Mouse (Mus musculus): Measurements from ENCODE around the gene Tas2r130.
"Not testable (repeated sequence)": the region's sequence is repeated elsewhere in the genome, so short reads cannot be mapped to it uniquely, and the experiment has no call there.

Tas2r130 gene

DNA sequence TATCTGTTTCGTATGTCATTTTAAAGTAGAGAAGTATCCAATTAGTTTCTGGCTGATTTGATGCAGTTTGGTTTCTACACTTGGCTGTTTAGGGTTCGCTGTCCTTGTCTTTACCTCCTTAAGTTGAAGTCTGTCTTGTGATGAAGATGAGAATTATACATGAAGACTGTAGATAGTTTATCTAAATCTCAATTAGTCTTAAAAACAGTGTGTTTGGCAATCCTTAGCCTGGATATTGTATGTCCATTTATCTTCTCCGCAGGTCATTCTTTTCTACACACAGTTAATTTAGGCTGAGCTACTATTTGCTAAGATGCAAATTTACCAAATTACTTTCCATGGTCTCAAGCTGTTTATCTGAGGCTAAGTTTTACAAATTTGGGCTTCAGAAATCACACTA lies at the start of gene Tas2r130:
Gene Tas2r130 (minus strand): TSS at position 101 of the 400 bp plus-strand sequence.
- no peak for DNase-seq (ENCODE audit: low spot score in 2 of 2)

DNA sequence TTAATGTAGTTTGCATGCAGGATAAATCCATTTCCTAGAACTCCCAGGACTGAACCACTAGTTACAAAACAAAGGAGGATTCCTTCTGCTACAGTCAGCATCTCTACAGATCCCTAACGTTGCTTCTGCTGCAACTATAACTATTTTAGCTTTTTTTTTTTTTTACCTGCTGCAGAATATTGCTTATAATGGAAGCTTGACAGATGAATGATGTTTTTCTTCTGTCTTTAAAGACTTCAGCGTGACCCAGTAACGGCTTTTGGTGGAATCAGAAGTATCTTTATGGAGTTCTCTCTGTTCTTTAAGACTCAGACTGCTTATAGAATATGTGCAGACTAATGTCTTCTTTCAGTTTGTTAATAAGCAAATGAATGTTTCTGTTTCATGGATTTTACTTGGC lies 48.1 kb upstream of the Tas2r130 start, which contains the start of gene Tas2r106:
Gene Tas2r106 (minus strand): TSS at position 101 of the 400 bp plus-strand sequence.
- DNase-seq (ENCODE audit: low spot score in 2 of 2), result no peak

DNA sequence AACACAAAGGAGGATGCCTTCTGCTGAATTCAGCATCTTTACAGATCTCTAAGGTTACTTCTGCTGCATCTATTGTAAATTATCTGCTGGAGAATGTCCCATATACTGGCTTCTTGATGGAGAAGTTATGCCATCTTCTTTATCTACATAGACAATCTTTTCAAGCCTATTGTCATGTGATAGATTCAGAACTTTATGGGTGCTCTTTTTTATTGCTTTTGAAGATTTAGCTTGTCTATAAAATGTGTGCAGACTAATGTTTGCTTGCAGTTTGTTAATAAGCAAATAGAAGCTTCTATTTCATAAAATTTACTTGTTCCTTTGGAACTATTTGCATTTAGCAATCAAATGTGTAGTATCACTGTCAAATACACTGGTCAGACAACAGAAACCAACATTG lies 29.3 kb upstream of the Tas2r130 start, which contains the start of gene Tas2r107:
Gene Tas2r107 (minus strand): TSS at position 101 of the 400 bp plus-strand sequence.
- DNase-seq (ENCODE audit: low spot score in 2 of 2), result no peak

DNA sequence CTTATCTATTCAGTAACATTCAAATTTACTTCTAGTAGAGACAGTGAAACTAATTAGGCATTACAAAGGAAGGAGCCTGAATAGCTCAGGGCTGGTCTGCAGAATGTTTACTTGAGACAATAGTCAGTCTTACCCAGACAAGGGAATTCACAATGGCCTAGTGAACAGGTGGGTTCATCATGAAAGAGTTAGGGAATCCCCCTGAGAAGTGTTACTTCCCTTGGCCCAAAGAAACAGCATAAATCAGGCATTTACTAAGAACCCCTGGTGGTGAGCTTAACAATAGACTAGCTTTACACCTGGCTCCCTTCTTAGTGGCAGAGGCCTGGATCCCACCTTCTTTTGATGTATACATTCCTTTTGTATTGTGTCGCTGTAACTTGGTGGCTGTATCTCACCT lies 20.8 kb downstream of the Tas2r130 start:
- DNase-seq (ENCODE audit: low spot score in 2 of 2), result not testable (repeated sequence)

DNA sequence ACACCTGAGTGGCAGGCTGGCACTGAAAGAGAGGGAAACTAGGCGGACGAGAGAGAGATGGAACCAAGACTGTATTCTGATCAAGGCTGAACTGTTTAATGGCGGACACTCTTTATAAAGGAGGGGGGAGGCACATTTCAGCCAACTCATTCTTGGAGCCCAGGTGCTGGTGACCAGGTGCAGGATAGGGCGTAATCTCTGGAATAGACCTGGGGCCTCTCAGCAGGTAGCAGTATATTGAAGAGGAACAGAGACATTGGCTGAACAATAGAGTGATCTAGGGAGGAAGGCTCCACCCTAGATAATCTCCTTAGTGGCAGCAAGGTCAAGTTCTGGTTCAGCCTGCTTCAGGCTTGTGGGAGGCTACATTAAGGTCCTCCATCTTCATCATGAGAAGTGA lies 25.9 kb downstream of the Tas2r130 start:
- DNase-seq (ENCODE audit: low spot score in 2 of 2), result no peak
